Mouse (Mus musculus) stomach, embryonic 16.5 days (tissue): ENCODE results near the gene Gm4985. TPM values are rescaled to one million over a fixed set of nuclear protein-coding genes. Genes with fewer than 3 reads are reported as not detected.
"Not testable (repeated sequence)": the region's sequence is repeated elsewhere in the genome, so short reads cannot be mapped to it uniquely, and the experiment has no call there.

Experiments used
- ATAC-seq: fragments of 200-750 bp; cut with Nextera tagmentation; 2 replicates; pipeline ENCODE4 v1.8.0; 2017; ENCODE audit warnings: moderate number of reproducible peaks, moderate TSS enrichment; ENCODE audit not compliant: insufficient read depth, low FRiP score
- H3K27ac ChIP-seq: fragments of 300-500 bp; sonication (generic); 2 replicates; pipeline ENCODE4 v1.5.1; 2014; ENCODE audit warnings: low read length
- H3K27me3 ChIP-seq: fragments of 300-500 bp; sonication (generic); 2 replicates; pipeline ENCODE4 v1.6.1; 2014; ENCODE audit warnings: low read length, control low read depth, mixed read lengths; ENCODE audit not compliant: control insufficient read depth, insufficient read depth
- H3K36me3 ChIP-seq: fragments of 300-500 bp; sonication (generic); 2 replicates; pipeline ENCODE4 v1.6.1; 2014; ENCODE audit warnings: low read length; ENCODE audit not compliant: control insufficient read depth, insufficient read depth
- H3K4me1 ChIP-seq: fragments of 300-500 bp; sonication (generic); 2 replicates; pipeline ENCODE4 v1.6.1; 2014; ENCODE audit warnings: low read length, control low read depth, mixed read lengths; ENCODE audit not compliant: control insufficient read depth, insufficient read depth
- H3K4me2 ChIP-seq: fragments of 300-500 bp; sonication (generic); 2 replicates; pipeline ENCODE4 v1.6.1; 2014; ENCODE audit warnings: low read depth, low read length, mixed read lengths
- H3K4me3 ChIP-seq: fragments of 300-500 bp; sonication (generic); replicated peaks from 2 replicates; pipeline ENCODE4 v1.5.1; 2014; ENCODE audit warnings: mild to moderate bottlenecking, low read length
- H3K9ac ChIP-seq: fragments of 300-500 bp; sonication (generic); 2 replicates; pipeline ENCODE4 v1.6.1; 2014; ENCODE audit warnings: low read length
- H3K9me3 ChIP-seq: fragments of 300-500 bp; sonication (generic); replicated peaks from 2 replicates; pipeline ENCODE4 v1.6.1; 2016; ENCODE audit warnings: low read length, control low read depth; ENCODE audit not compliant: control insufficient read depth
- WGBS: fragments of 180-500 bp; shearing (Covaris S2); extraction: QIAGEN DNeasy Blood & Tissue Kit; methylation state at CpG from one replicate; pipeline ENCODE4 v1.1.7; 2014; 5-methylcytosine and 5-hydroxymethylcytosine counted together
- microRNA-seq: library from miRNA; unstranded; fragments of <30 nt; microRNA quantifications from one replicate; pipeline ENCODE4, GENCODE M21; 2016
- polyA plus RNA-seq: library from polyadenylated mRNA; unstranded; fragments of >200 nt; fragmentation: Nextera tagmentation; extraction: Ambion mirVana; gene quantifications from 2 replicates; pipeline ENCODE4 v1.2.1, GENCODE M21; 2015

The Gm4985 gene
- polyA plus RNA-seq = not detected in 2 replicates

GRCm38 (mm10) chrX:23958834-23959233 is at the start of gene Gm4985:
TSS of gene Gm4985 (minus strand) at chrX:23958934.
- not testable (repeated sequence) for H3K4me1 ChIP-seq, H3K36me3 ChIP-seq, H3K9ac ChIP-seq, H3K4me3 ChIP-seq, H3K27ac ChIP-seq, H3K9me3 ChIP-seq, ATAC-seq, H3K27me3 ChIP-seq, H3K4me2 ChIP-seq
- 79% methylated on average over 8 of the region's 8 CpGs for WGBS

DNA sequence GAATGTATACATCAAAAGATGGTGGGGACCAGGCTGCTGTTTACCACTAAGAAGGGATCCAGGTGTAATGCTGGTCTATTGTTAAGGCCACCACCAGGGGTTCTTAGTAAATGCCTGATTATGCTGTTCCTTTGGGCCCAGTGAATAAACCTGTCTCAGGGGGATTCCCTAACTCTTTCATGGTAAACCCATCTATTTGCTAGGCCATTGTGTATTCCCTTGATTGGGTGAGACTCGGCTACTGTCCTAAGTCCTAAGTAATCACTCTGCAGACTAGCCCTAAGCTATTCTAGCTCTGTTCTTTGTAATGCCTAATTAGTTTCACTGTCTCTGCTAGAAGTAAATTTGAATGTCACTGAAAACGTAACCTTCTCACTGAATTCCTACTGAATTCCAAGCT is 4.6 kb downstream of the Gm4985 start:
- Histone ChIP-seq H3K9me3 (no peaks in the 10 kb centered on the region), H3K9ac (no peak overlapping the region), H3K27ac (no peak overlapping the region), H3K4me3 (no peak overlapping the region), H3K36me3 (no peaks in the 10 kb centered on the region), H3K27me3 (no peaks in the 10 kb centered on the region), H3K4me2 (no peak overlapping the region), H3K4me1 (no peaks in the 10 kb centered on the region)
- WGBS = 68% methylated on average over 2 of the region's 2 CpGs
- ATAC-seq = no peak

Small RNAs within 50 kb of the gene (microRNA-seq; reads per million reads assigned to microRNA genes)
- not detected for gene Gm25299

Other genes with a start within 250 kb of the Gm4985 start
- gene Gm4907, start 76.4 kb downstream of the Gm4985 start, polyA plus RNA-seq = not detected in 2 replicates